Mouse (Mus musculus): Measurements from ENCODE around the gene Hsd3b2. TPM values are rescaled to one million over a fixed set of nuclear protein-coding genes. Genes with fewer than 3 reads are reported as not detected.

The Hsd3b2 gene
- polyA plus RNA-seq, 1 experiment from 2014 or later, result not detected

- H3K9ac ChIP-seq (replicated peaks; ENCODE audit: low read length), result no peak overlapping the region
- no peak overlapping the region for H3K4me3 ChIP-seq (replicated peaks; ENCODE audit: low read depth, low read length)
- no peaks in the 10 kb centered on the region for H3K36me3 ChIP-seq (ENCODE audit: control insufficient read depth, insufficient read depth, low read length)
- no peaks in the 10 kb centered on the region for H3K4me1 ChIP-seq (ENCODE audit: control insufficient read depth, insufficient read depth, low read length)
- H3K9me3 ChIP-seq (ENCODE audit: control insufficient read depth, low read length), result no peaks in the 10 kb centered on the region
- H3K27ac ChIP-seq (replicated peaks; ENCODE audit: low read depth, low read length), result no peak overlapping the region
- no peaks in the 10 kb centered on the region for H3K27me3 ChIP-seq (ENCODE audit: control insufficient read depth, insufficient read depth, low read length)
- 84% methylated on average over 1 of the region's 1 CpGs for WGBS
- DNase-seq (no peak), ATAC-seq (ENCODE audit: low FRiP score, low TSS enrichment) (no peak)
- H3K4me2 ChIP-seq (ENCODE audit: low read length), result no peak overlapping the region
Measured at GRCm38 (mm10) chr3:98682401-98682800, 41.9 kb downstream of the Hsd3b2 start.

DNA sequence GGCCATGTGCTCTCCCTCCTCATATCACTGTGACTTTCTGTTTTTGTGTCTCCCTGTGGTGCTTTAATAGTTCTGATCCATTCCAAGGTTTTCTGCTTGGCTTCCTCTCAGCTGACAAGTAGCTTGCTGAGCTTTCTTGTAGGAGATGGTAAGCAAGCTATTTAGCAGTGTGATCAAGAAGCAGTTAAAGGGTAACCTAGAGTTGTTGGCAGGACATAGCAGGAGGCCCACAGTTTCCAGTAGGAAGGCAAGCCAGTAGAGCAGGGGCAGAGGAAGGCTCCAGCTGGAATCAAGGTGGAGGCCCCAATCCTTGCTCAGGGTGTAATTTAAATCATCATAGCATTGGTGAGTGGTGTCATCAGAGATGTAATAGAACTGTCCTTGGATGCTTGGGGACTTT, 43.6 kb downstream of the Hsd3b2 start:
- ATAC-seq (ENCODE audit: low FRiP score, low TSS enrichment) (no peak), DNase-seq (no peak)
- Histone ChIP-seq H3K36me3 (ENCODE audit: control insufficient read depth, insufficient read depth, low read length) (no peaks in the 10 kb centered on the region), H3K9ac (replicated peaks; ENCODE audit: low read length) (no peak overlapping the region), H3K4me3 (replicated peaks; ENCODE audit: low read depth, low read length) (no peak overlapping the region), H3K27me3 (ENCODE audit: control insufficient read depth, insufficient read depth, low read length) (no peaks in the 10 kb centered on the region), H3K27ac (replicated peaks; ENCODE audit: low read depth, low read length) (no peak overlapping the region), H3K9me3 (ENCODE audit: control insufficient read depth, low read length) (no peaks in the 10 kb centered on the region), H3K4me2 (ENCODE audit: low read length) (no peak overlapping the region), H3K4me1 (ENCODE audit: control insufficient read depth, insufficient read depth, low read length) (no peaks in the 10 kb centered on the region)

Other genes starting within 250 kb of the Hsd3b2 start
- gene Hsd3b4, start 214.0 kb downstream of the Hsd3b2 start, polyA plus RNA-seq (2014; fragmentation: Nextera tagmentation; extraction: Ambion mirVana), result not detected in 2 replicates
- 0.22 TPM in 1 of 2 replicates, not detected in the other for gene Gm10681, start 135.7 kb downstream of the Hsd3b2 start, polyA plus RNA-seq (2014; fragmentation: Nextera tagmentation; extraction: Ambion mirVana)
- gene Hsd3b5, start 94.3 kb downstream of the Hsd3b2 start, polyA plus RNA-seq (2014; fragmentation: Nextera tagmentation; extraction: Ambion mirVana), result not detected in 2 replicates
- 0.45 and 0.57 TPM in 2 replicates for gene Hsd3b3, start 38.6 kb upstream of the Hsd3b2 start, polyA plus RNA-seq (2014; fragmentation: Nextera tagmentation; extraction: Ambion mirVana)
- gene Hsd3b6, start 89.9 kb upstream of the Hsd3b2 start, polyA plus RNA-seq (2014; fragmentation: Nextera tagmentation; extraction: Ambion mirVana), result 0.78 and 1.4 TPM in 2 replicates
- gene Hsd3b1, start 135.3 kb upstream of the Hsd3b2 start, polyA plus RNA-seq (2014; fragmentation: Nextera tagmentation; extraction: Ambion mirVana), result 0.29 TPM in 1 of 2 replicates, not detected in the other
- gene Hao2, start 168.7 kb upstream of the Hsd3b2 start, polyA plus RNA-seq (2014; fragmentation: Nextera tagmentation; extraction: Ambion mirVana), result not detected in 2 replicates